ENCODE assay signal across 19 mouse cellular contexts in genomic region chr5:62739451-62740415, GRCm38 (mm10). TPM values are rescaled to one million over a fixed set of nuclear protein-coding genes. Genes with fewer than 3 reads are reported as not detected.
DNase-seq lines count a peak whose midpoint lies in the region; ATAC-seq and TF ChIP-seq lines count a peak whose summit lies in the region.
"Had no signal": no experiment of that assay in that cellular context is flagged by ENCODE, and none has a peak within 500 bp of the region (broad histone marks: within the 10 kb centered on the region; RNA-seq: fewer than 3 reads in every experiment).

No protein-coding gene starts in this region.

- H3K9ac ChIP-seq in lung, embryonic 16.5 days (ENCODE audit: low read length) = no peak overlapping the region
- H3K9ac ChIP-seq: forebrain, embryonic 12.5 days; limb, embryonic 13.5 days; liver, embryonic 15.5 days had no signal

- H3K27ac ChIP-seq in lung, embryonic 16.5 days (ENCODE audit: low read length) = no peak overlapping the region
- H3K27ac ChIP-seq: forebrain, embryonic 12.5 days; left cerebral cortex, adult 2 months; limb, embryonic 13.5 days; liver, embryonic 15.5 days; macrophage had no signal

- no peak overlapping the region for H3ac ChIP-seq in myocyte (ENCODE audit: control insufficient read depth, insufficient read length)

- H3K4me2 ChIP-seq in lung, embryonic 16.5 days (ENCODE audit: low read depth, low read length) = no peak overlapping the region
- peak overlapping the region; percentile 24 for H3K4me2 ChIP-seq in myocyte (ENCODE audit: low read depth)
- H3K4me2 ChIP-seq: forebrain, embryonic 12.5 days; limb, embryonic 13.5 days; liver, embryonic 15.5 days; midbrain, embryonic 11.5 days had no signal

- no peaks in the 10 kb centered on the region for H3K27me3 ChIP-seq in lung, embryonic 16.5 days (ENCODE audit: control insufficient read depth, insufficient read depth, low read depth, low read length)
- no peaks in the 10 kb centered on the region for H3K27me3 ChIP-seq in myocyte (ENCODE audit: control insufficient read depth, insufficient read depth, insufficient read length)
- H3K27me3 ChIP-seq: forebrain, embryonic 12.5 days; limb, embryonic 13.5 days; liver, embryonic 15.5 days; Patski had no signal

- no peak overlapping the region for H3K4me3 ChIP-seq in lung, embryonic 16.5 days (ENCODE audit: low read length)
- no peak overlapping the region for H3K4me3 ChIP-seq in myocyte
- H3K4me3 ChIP-seq: forebrain, embryonic 12.5 days; left cerebral cortex, adult 2 months; limb, embryonic 13.5 days; liver, embryonic 15.5 days had no signal

- no peaks in the 10 kb centered on the region for H3K79me2 ChIP-seq in myocyte (ENCODE audit: control insufficient read depth, insufficient read depth)

- TF ChIP-seq POLR2A in myocyte (IDR thresholded peaks at IDR 0.05; ENCODE audit: insufficient read length, low read depth) = no peak

- DNase-seq in cerebellum, adult 11-12 months = peak; percentile 10
- no peak for DNase-seq in cerebellum, adult 8-10 months
- DNase-seq in gastrocnemius, postnatal 14 days = peak; percentile 5
- DNase-seq in gastrocnemius, adult 18-20 months (ENCODE audit: low spot score) = no peak
- DNase-seq in lung, postnatal 14 days = no peak
- DNase-seq: kidney, adult 18-20 months; kidney, postnatal 10 days; thymus, postnatal 36 days had no signal

- intact Hi-C loops in gastrocnemius, postnatal 14 days (cut with DNase I; ENCODE audit: low total_unique reads) = no loop called here

- 52% methylated on average over 9 of the region's 9 CpGs for WGBS in lung, embryonic 16.5 days

- H3K9me3 ChIP-seq in lung, embryonic 16.5 days (ENCODE audit: control insufficient read depth, low read length) = no peaks in the 10 kb centered on the region
- H3K9me3 ChIP-seq: forebrain, embryonic 12.5 days; limb, embryonic 13.5 days; liver, embryonic 15.5 days had no signal

- H3K36me3 ChIP-seq in lung, embryonic 16.5 days (ENCODE audit: control insufficient read depth, insufficient read depth, low read length) = no peaks in the 10 kb centered on the region
- H3K36me3 ChIP-seq in myocyte (ENCODE audit: control insufficient read depth, insufficient read depth) = no peaks in the 10 kb centered on the region
- H3K36me3 ChIP-seq: forebrain, embryonic 12.5 days; limb, embryonic 13.5 days; liver, embryonic 15.5 days had no signal

- H3K4me1 ChIP-seq in lung, embryonic 16.5 days (replicated peaks; ENCODE audit: control insufficient read depth, insufficient read depth, low read length) = peaks cover 6% of the 10 kb centered on the region; the same call in 1 of the 2 replicates
- H3K4me1 ChIP-seq: forebrain, embryonic 12.5 days; limb, embryonic 13.5 days; liver, embryonic 15.5 days had no signal

- ATAC-seq in lung, embryonic 16.5 days (ENCODE audit: low read depth) = peak; percentile 31; the same call in 1 of the 2 replicates
- ATAC-seq: activated CD4-positive, CD25-positive, alpha-beta regulatory T cell, adult 4 months; hindbrain, embryonic 16.5 days; Patski had no signal

TF ChIP-seq in myocyte, 11 proteins besides CTCF, POLR2A, EP300 and RAD21:
- TF ChIP-seq REST (IDR thresholded peaks at IDR 0.05; ENCODE audit: insufficient read depth, insufficient read length) (no peak), CEBPB (IDR thresholded peaks at IDR 0.05; ENCODE audit: insufficient read depth, poor library complexity, severe bottlenecking) (no peak), USF1 (IDR thresholded peaks at IDR 0.05; ENCODE audit: low read depth) (peak; percentile 51), TCF3 (IDR thresholded peaks at IDR 0.05; ENCODE audit: insufficient read length, low read depth) (no peak)

RNA-seq across cellular contexts. Expression of gene Arap2, which starts 26.2 kb away (rescaled TPM):
- 1 to 10 TPM; 1.4 to 1.9 TPM for total RNA-seq in gastrocnemius, postnatal 14 days (2021)
- 1 to 10 TPM; 1.9 to 2.2 TPM for total RNA-seq in gastrocnemius, adult 18-20 months (2021)
- 4.9 and 7.5 TPM in 2 replicates for polyA plus RNA-seq in lung, embryonic 16.5 days (2015; fragmentation: Nextera tagmentation; extraction: Ambion mirVana)
- 1.2 TPM for polyA plus RNA-seq in myocyte (2012; fragmentation: generic; extraction: Trizol)

Comparison
In these comparisons a context has a peak if more than half of its experiments do, and no peak if none do; other contexts are left out.
1. DNase-seq: peak in cerebellum, adult 11-12 months (single experiment) and gastrocnemius, postnatal 14 days (single experiment); none in cerebellum, adult 8-10 months (single experiment), gastrocnemius, adult 18-20 months (single experiment) and lung, postnatal 14 days (single experiment).